Mouse (Mus musculus) heart, adult 2 months (tissue): ENCODE results near the gene Zbtb37. TPM values are rescaled to one million over a fixed set of nuclear protein-coding genes. Genes with fewer than 3 reads are reported as not detected.
A peak's percentile ranks its signal among the peaks of the same experiment; 100 is the strongest.

ENCODE experiments used
- DNase-seq, 2 experiments: peaks; one replicate each; pipeline ENCODE4 v3.0.0; 2021
- H3K27ac ChIP-seq: fragments of 200-600 bp; 2 replicates; pipeline ENCODE4 v1.8.1; 2022
- H3K27me3 ChIP-seq: fragments of 200-500 bp; 2 replicates; pipeline ENCODE4 v1.6.1; 2012; ENCODE audit warnings: mild to moderate bottlenecking, low read length, inconsistent platforms, mixed read lengths; ENCODE audit not compliant: control insufficient read depth, insufficient read depth
- H3K36me3 ChIP-seq: fragments of 200-500 bp; 2 replicates; pipeline ENCODE4 v1.6.1; 2012; ENCODE audit warnings: low read length, inconsistent platforms; ENCODE audit not compliant: control insufficient read depth, insufficient read depth
- H3K4me1 ChIP-seq: fragments of 200-500 bp; 2 replicates; pipeline ENCODE4 v1.6.1; 2011; ENCODE audit warnings: low read length; ENCODE audit not compliant: control insufficient read depth, insufficient read depth
- H3K4me3 ChIP-seq: fragments of 200-600 bp; 2 replicates; pipeline ENCODE4 v1.8.1; 2022
- H3K79me2 ChIP-seq: fragments of 200-500 bp; replicated peaks from 2 replicates; pipeline ENCODE4 v1.6.1; 2012; ENCODE audit warnings: mild to moderate bottlenecking, inconsistent platforms, low read length, moderate library complexity, mixed read lengths; ENCODE audit not compliant: control insufficient read depth, insufficient read depth
- H3K9ac ChIP-seq: fragments of 200-500 bp; 2 replicates; pipeline ENCODE4 v1.6.1; 2012; ENCODE audit warnings: low read depth, mild to moderate bottlenecking, control low read depth, inconsistent platforms, low read length, mixed read lengths
- CTCF ChIP-seq: fragments of 200-600 bp; IDR thresholded peaks from 2 replicates; pipeline ENCODE4 v1.8.1; 2022; ENCODE audit warnings: antibody characterized with exemption, mild to moderate bottlenecking, moderate library complexity
- EP300 ChIP-seq: fragments of 200-500 bp; IDR thresholded peaks from 2 replicates; pipeline ENCODE4 v1.6.1; 2011; ENCODE audit warnings: low read depth, low read length, control low read depth; ENCODE audit not compliant: insufficient read depth
- POLR2A ChIP-seq: fragments of 200-500 bp; IDR thresholded peaks from 2 replicates; pipeline ENCODE4 v1.6.1; 2011; ENCODE audit warnings: mild to moderate bottlenecking, low read depth, low read length, control low read depth; ENCODE audit not compliant: insufficient read depth
- WGBS: fragments of 180-500 bp; shearing (Covaris S2); methylation state at CpG from one replicate; pipeline ENCODE4 v1.1.7; 2018; 5-methylcytosine and 5-hydroxymethylcytosine counted together
- intact Hi-C: fragments of 180-260 bp; cut with DNase I; formaldehyde crosslinking; loops from one replicate; pipeline ENCODE4 v1.15.1; 2025
- long read RNA-seq: library from polyadenylated mRNA; stranded (forward); transcript quantifications from one replicate; pipeline ENCODE4 v2.0.0, GENCODE M21; 2021
- polyA plus RNA-seq: library from polyadenylated mRNA; depleted of rRNA; stranded (reverse); fragments of >200 nt; gene quantifications from 2 replicates; pipeline ENCODE4 v1.2.3, GENCODE M21; 2012; rRNA removed
- total RNA-seq, 2 experiments: library from RNA; stranded (reverse); gene quantifications; 2 replicates each; pipeline ENCODE4 v1.2.3; 2021

The Zbtb37 gene
- total RNA-seq (10 to 100 TPM; 13.8 to 14.2 TPM), polyA plus RNA-seq (1.8 and 3.8 TPM in 2 replicates)
- long read RNA-seq, partial matches to known transcripts, result 0 of 3 reads
- long read RNA-seq, other reads (novel, unspliced or antisense), result 3 of 3 reads

GRCm38 (mm10) chr1:161034435-161035280, at the start of gene Zbtb37:
Gene Zbtb37 (minus strand): TSS chr1:161034849.
- peak within 1 kb of the TSS; percentile 97 for H3K27ac ChIP-seq
- H3K79me2 ChIP-seq, result 0 out of 2 replicates have a peak, but pooled peaks cover 2% of the 10 kb centered on the region
- WGBS, result under 1% methylated on average over 74 of the region's 76 CpGs
- peak; percentile 94 for TF ChIP-seq EP300
- TF ChIP-seq POLR2A, result peak; percentile 100
- no peak for TF ChIP-seq CTCF
- H3K27me3 ChIP-seq, result no peaks in the 10 kb centered on the region
- peak; percentile 97 to 98 for DNase-seq
- peaks cover 8% of the 10 kb centered on the region for H3K4me1 ChIP-seq
- H3K4me3 ChIP-seq, result peak within 1 kb of the TSS; percentile 74
- H3K36me3 ChIP-seq, result peaks cover 29% of the 10 kb centered on the region
- H3K9ac ChIP-seq, result peak within 1 kb of the TSS; percentile 87
- intact Hi-C loops, result loop anchor here (2.0 to 10.0 kb wide), 7 partner anchors 36 to 820 kb away; partner anchors contain the start of genes Cacybp, Cenpl, Dars2 and Rabgap1l

- no peaks in the 10 kb centered on the region for H3K36me3 ChIP-seq
- no peak for DNase-seq
- TF ChIP-seq CTCF, result no peak
- no peak for TF ChIP-seq EP300
- no peak for TF ChIP-seq POLR2A
- H3K9ac ChIP-seq, result no peak overlapping the region
- H3K79me2 ChIP-seq, result no peaks in the 10 kb centered on the region
- peaks cover 1% of the 10 kb centered on the region for H3K4me1 ChIP-seq
- 84% methylated on average over 3 of the region's 3 CpGs for WGBS
- no peak overlapping the region for H3K4me3 ChIP-seq
- no peaks in the 10 kb centered on the region for H3K27me3 ChIP-seq
- intact Hi-C loops, result no loop called here
- no peak overlapping the region for H3K27ac ChIP-seq
Measured at GRCm38 (mm10) chr1:161077243-161077642, 42.6 kb upstream of the Zbtb37 start.

GRCm38 (mm10) chr1:161076238-161076637, 41.6 kb upstream of the Zbtb37 start:
- Histone ChIP-seq H3K27ac (no peak overlapping the region), H3K4me1 (peaks cover 4% of the 10 kb centered on the region), H3K27me3 (no peaks in the 10 kb centered on the region), H3K9ac (no peak overlapping the region), H3K36me3 (no peaks in the 10 kb centered on the region), H3K79me2 (no peaks in the 10 kb centered on the region), H3K4me3 (no peak overlapping the region)
- intact Hi-C loops, result no loop called here
- no peak for DNase-seq
- 76% methylated on average over 6 of the region's 6 CpGs for WGBS
- TF ChIP-seq POLR2A (no peak), EP300 (no peak), CTCF (no peak)

GRCm38 (mm10) chr1:161071272-161071620, 36.6 kb upstream of the Zbtb37 start:
- Histone ChIP-seq H3K79me2 (no peaks in the 10 kb centered on the region), H3K27ac (peak overlapping the region; percentile 58), H3K27me3 (no peaks in the 10 kb centered on the region), H3K4me3 (peak overlapping the region; percentile 92), H3K36me3 (no peaks in the 10 kb centered on the region), H3K9ac (peak overlapping the region; percentile 22), H3K4me1 (peaks cover 4% of the 10 kb centered on the region)
- WGBS, result under 1% methylated on average over 12 of the region's 12 CpGs
- TF ChIP-seq CTCF, result no peak
- TF ChIP-seq EP300, result no peak
- no peak for TF ChIP-seq POLR2A
- DNase-seq, result no peak
- intact Hi-C loops, result loop anchor here (2.0 kb wide), 2 partner anchors 36 to 60 kb away; partner anchors contain the start of genes Klhl20 and Zbtb37

GRCm38 (mm10) chr1:161070352-161071271, 36.0 kb upstream of the Zbtb37 start, which contains the start of the genes Dars2 and Cenpl:
Gene Dars2 (minus strand): TSS chr1:161070658.
Gene Cenpl (plus strand): TSS chr1:161070713.
- DNase-seq, result peak; percentile 96 to 98
- Histone ChIP-seq H3K27me3 (no peaks in the 10 kb centered on the region), H3K4me3 (peak within 1 kb of the TSS; percentile 92), H3K4me1 (peaks cover 4% of the 10 kb centered on the region), H3K9ac (peak within 1 kb of the TSS; percentile 73), H3K79me2 (no peaks in the 10 kb centered on the region), H3K36me3 (no peaks in the 10 kb centered on the region), H3K27ac (peak within 1 kb of the TSS; percentile 75)
- intact Hi-C loops, result loop anchor here (2.0 kb wide), 2 partner anchors 36 to 60 kb away; partner anchors contain the start of genes Klhl20 and Zbtb37
- TF ChIP-seq CTCF (peak; percentile 46), POLR2A (peak; percentile 70), EP300 (peak; percentile 60; the same call in 1 of the 2 replicates)
- under 1% methylated on average over 57 of the region's 57 CpGs for WGBS
